Mouse (Mus musculus) liver, adult 2 months (tissue): ENCODE data around the gene Fkbp1b. TPM values are rescaled to one million over a fixed set of nuclear protein-coding genes. Genes with fewer than 3 reads are reported as not detected.
A peak's percentile ranks its signal among the peaks of the same experiment; 100 is the strongest.
"Not testable (repeated sequence)": the region's sequence is repeated elsewhere in the genome, so short reads cannot be mapped to it uniquely, and the experiment has no call there.

ENCODE experiments used
- DNase-seq: peaks from one replicate; pipeline ENCODE4 v3.0.0-alpha.2; 2011; ENCODE audit warnings: low read depth, low spot score; ENCODE audit errors: extremely low read depth
- H3K27ac ChIP-seq: fragments of 200-500 bp; replicated peaks from 2 replicates; pipeline ENCODE4 v1.5.1; 2012; ENCODE audit warnings: low read depth, mild to moderate bottlenecking, control low read depth, inconsistent platforms, low read length; ENCODE audit not compliant: insufficient read depth
- H3K27me3 ChIP-seq: fragments of 200-500 bp; 2 replicates; pipeline ENCODE4 v1.6.1; 2012; ENCODE audit warnings: mild to moderate bottlenecking, moderate library complexity, low read length, inconsistent platforms; ENCODE audit not compliant: control insufficient read depth, insufficient read depth
- H3K36me3 ChIP-seq: fragments of 200-500 bp; 2 replicates; pipeline ENCODE4 v1.6.1; 2012; ENCODE audit warnings: low read length, inconsistent platforms; ENCODE audit not compliant: control insufficient read depth, insufficient read depth
- H3K4me1 ChIP-seq: fragments of 200-500 bp; 2 replicates; pipeline ENCODE4 v1.6.1; 2011; ENCODE audit warnings: low read length; ENCODE audit not compliant: control insufficient read depth, insufficient read depth
- H3K4me3 ChIP-seq: fragments of 200-500 bp; 2 replicates; pipeline ENCODE4 v1.5.1; 2011; ENCODE audit warnings: low read depth, mild to moderate bottlenecking, control low read depth, low read length, moderate library complexity; ENCODE audit not compliant: insufficient read depth
- H3K79me2 ChIP-seq: fragments of 200-500 bp; 2 replicates; pipeline ENCODE4 v1.6.1; 2012; ENCODE audit warnings: inconsistent platforms, mild to moderate bottlenecking, low read length, moderate library complexity; ENCODE audit not compliant: control insufficient read depth, insufficient read depth
- H3K9ac ChIP-seq: fragments of 200-500 bp; 2 replicates; pipeline ENCODE4 v1.6.1; 2012; ENCODE audit warnings: low read depth, mild to moderate bottlenecking, control low read depth, inconsistent platforms, low read length
- CTCF ChIP-seq: fragments of 200-500 bp; IDR thresholded peaks from 2 replicates; pipeline ENCODE4 v1.5.1; 2011; ENCODE audit warnings: low read depth, low read length, control low read depth
- POLR2A ChIP-seq: fragments of 200-500 bp; IDR thresholded peaks from 2 replicates; pipeline ENCODE4 v1.6.1; 2011; ENCODE audit warnings: low read length, control low read depth; ENCODE audit not compliant: insufficient read depth; ENCODE audit errors: extremely low read depth
- WGBS: fragments of 180-500 bp; shearing (Covaris S2); methylation state at CpG from one replicate; pipeline ENCODE4 v1.1.7; 2018; 5-methylcytosine and 5-hydroxymethylcytosine counted together
- polyA plus RNA-seq: library from polyadenylated mRNA; depleted of rRNA; stranded (reverse); fragments of >200 nt; gene quantifications from 2 replicates; pipeline ENCODE4 v1.2.3, GENCODE M21; 2012
- total RNA-seq: library from RNA; depleted of rRNA; stranded (reverse); fragments of >200 nt; gene quantifications from 2 replicates; pipeline ENCODE4 v1.2.3, GENCODE M21; 2014

The Fkbp1b gene
- total and polyA plus RNA-seq, 2 experiments, result 0.55 to 0.80 TPM

- Histone ChIP-seq H3K36me3 (peaks cover 17% of the 10 kb centered on the region), H3K9ac (peak within 1 kb of the TSS; percentile 69), H3K4me3 (peak within 1 kb of the TSS; percentile 64), H3K27me3 (no peaks in the 10 kb centered on the region), H3K27ac (peak within 1 kb of the TSS; percentile 84), H3K79me2 (no peaks in the 10 kb centered on the region; the same call in 1 of the 2 replicates), H3K4me1 (peaks cover 8% of the 10 kb centered on the region; the same call in 1 of the 2 replicates)
- under 1% methylated on average over 49 of the region's 49 CpGs for WGBS
- DNase-seq, result peak; percentile 92
- TF ChIP-seq POLR2A (peak; percentile 82), CTCF (no peak)
Measured at GRCm38 (mm10) chr12:4817361-4818101, 23.9 kb downstream of the Fkbp1b start, which contains the start of gene Sf3b6. TSS of gene Sf3b6 (plus strand) at chr12:4817544.

GRCm38 (mm10) chr12:4816680-4817360, 24.6 kb downstream of the Fkbp1b start:
- H3K79me2 ChIP-seq, result no peaks in the 10 kb centered on the region; the same call in 1 of the 2 replicates
- peaks cover 8% of the 10 kb centered on the region; the same call in 1 of the 2 replicates for H3K4me1 ChIP-seq
- WGBS, result 13% methylated on average over 24 of the region's 24 CpGs
- H3K4me3 ChIP-seq, result peak overlapping the region; percentile 64
- no peaks in the 10 kb centered on the region for H3K27me3 ChIP-seq
- H3K27ac ChIP-seq, result peak overlapping the region; percentile 84
- peak; percentile 16 for DNase-seq
- no peak for TF ChIP-seq POLR2A
- TF ChIP-seq CTCF, result no peak
- H3K36me3 ChIP-seq, result peaks cover 14% of the 10 kb centered on the region
- H3K9ac ChIP-seq, result peak overlapping the region; percentile 69

DNA sequence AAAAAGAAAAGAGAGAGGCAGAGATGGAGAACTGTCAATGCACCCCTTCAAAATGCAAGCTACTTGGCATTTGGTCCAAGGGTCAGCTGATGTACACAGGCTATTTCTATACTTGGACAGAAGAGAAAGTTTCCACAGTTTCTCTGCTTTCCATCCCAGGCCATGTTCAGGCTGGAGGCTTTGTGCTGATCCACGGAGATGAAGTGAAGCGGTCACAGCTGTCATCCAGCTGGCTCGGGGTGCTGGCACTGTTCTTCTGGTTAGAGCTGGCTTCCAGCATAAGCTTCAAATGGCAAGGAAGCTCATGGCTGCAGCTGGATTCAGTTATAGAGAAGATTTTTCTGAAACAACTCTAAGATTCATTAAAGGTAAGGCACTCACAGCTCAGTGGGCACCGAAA, 27.8 kb downstream of the Fkbp1b start:
- H3K9ac ChIP-seq, result no peak overlapping the region
- no peaks in the 10 kb centered on the region for H3K36me3 ChIP-seq
- no peaks in the 10 kb centered on the region for H3K27me3 ChIP-seq
- 91% methylated on average over 4 of the region's 4 CpGs for WGBS
- no peak overlapping the region for H3K4me3 ChIP-seq
- no peak overlapping the region for H3K27ac ChIP-seq
- no peak for TF ChIP-seq POLR2A
- TF ChIP-seq CTCF, result no peak
- H3K4me1 ChIP-seq, result peaks cover 8% of the 10 kb centered on the region; the same call in 1 of the 2 replicates
- H3K79me2 ChIP-seq, result no peaks in the 10 kb centered on the region; the same call in 1 of the 2 replicates
- no peak for DNase-seq

DNA sequence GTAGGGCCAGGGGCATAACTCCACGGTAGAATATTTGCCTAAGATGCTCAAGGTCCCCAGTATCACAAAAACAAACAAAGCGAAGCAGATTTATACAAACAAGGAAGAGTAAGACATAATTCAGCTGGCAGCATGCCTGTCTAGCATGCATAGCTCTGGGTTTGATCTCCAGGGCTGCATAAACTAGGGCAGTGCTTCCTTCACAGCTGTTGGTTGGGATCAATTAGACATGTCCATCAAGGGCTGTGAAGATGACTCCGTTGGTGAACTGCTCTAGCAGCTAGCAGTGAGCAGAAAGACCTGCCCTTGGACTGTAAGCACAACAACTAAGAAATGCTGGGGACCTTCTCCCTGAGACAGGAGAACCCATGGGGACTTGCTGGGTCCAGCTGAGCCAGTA, 29.7 kb downstream of the Fkbp1b start:
- H3K27ac ChIP-seq, result no peak overlapping the region
- no peaks in the 10 kb centered on the region for H3K36me3 ChIP-seq
- H3K4me1 ChIP-seq, result peaks cover 3% of the 10 kb centered on the region; the same call in 1 of the 2 replicates
- H3K9ac ChIP-seq, result no peak overlapping the region
- no peak overlapping the region for H3K4me3 ChIP-seq
- no peaks in the 10 kb centered on the region for H3K27me3 ChIP-seq
- DNase-seq, result no peak
- no peak for TF ChIP-seq CTCF
- no peak for TF ChIP-seq POLR2A
- no peaks in the 10 kb centered on the region for H3K79me2 ChIP-seq
- 44% methylated on average over 3 of the region's 3 CpGs for WGBS

GRCm38 (mm10) chr12:4811036-4811435, 30.4 kb downstream of the Fkbp1b start:
- Histone ChIP-seq H3K4me3 (no peak overlapping the region), H3K4me1 (no peaks in the 10 kb centered on the region), H3K27ac (no peak overlapping the region), H3K9ac (no peak overlapping the region), H3K79me2 (no peaks in the 10 kb centered on the region), H3K36me3 (no peaks in the 10 kb centered on the region), H3K27me3 (no peaks in the 10 kb centered on the region)
- TF ChIP-seq POLR2A, result no peak
- no peak for TF ChIP-seq CTCF
- DNase-seq, result no peak
- 86% methylated on average over 4 of the region's 4 CpGs for WGBS

GRCm38 (mm10) chr12:4797471-4797870, 43.9 kb downstream of the Fkbp1b start:
- not testable (repeated sequence) for H3K79me2 ChIP-seq, H3K27ac ChIP-seq, H3K4me3 ChIP-seq, H3K9ac ChIP-seq, DNase-seq, H3K36me3 ChIP-seq, H3K27me3 ChIP-seq, H3K4me1 ChIP-seq
- WGBS, result 81% methylated on average over 6 of the region's 6 CpGs
